Mouse (Mus musculus) left cerebral cortex, adult 11 months (tissue): ENCODE measurements around the gene Tanc2.

Experiments
- DNase-seq: peaks from one replicate; pipeline ENCODE4 v3.0.0; 2022; ENCODE audit warnings: low spot score

Gene Tanc2

GRCm38 (mm10) chr11:105589877-105590641, at the start of gene Tanc2:
TSS of gene Tanc2 (plus strand) at chr11:105589986.
- DNase-seq: peak; percentile 33

DNA sequence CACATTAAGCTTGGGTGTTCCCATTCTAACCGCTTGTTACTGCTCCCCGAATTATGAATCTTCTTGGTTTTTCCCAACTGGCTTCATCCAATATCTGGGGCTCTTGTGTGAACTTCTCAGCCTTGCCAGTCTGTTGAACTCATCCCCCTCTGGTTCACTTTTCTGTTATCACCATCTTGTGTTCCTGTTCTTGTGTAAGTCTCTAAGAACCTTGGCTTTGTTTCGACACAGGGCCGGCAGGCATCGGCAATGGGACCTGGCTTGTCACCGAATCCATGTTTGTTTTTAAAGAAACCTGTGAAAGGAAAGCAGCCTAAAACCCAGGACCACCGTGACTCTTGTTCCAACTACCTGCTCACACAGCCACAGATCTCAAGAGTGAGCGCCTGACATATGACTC, 49.0 kb upstream of the Tanc2 start:
- DNase-seq: no peak

- DNase-seq: no peak
Measured at GRCm38 (mm10) chr11:105541366-105541765, 48.4 kb upstream of the Tanc2 start.

GRCm38 (mm10) chr11:105542129-105542528, 47.7 kb upstream of the Tanc2 start:
- no peak for DNase-seq

GRCm38 (mm10) chr11:105545801-105546200, 44.0 kb upstream of the Tanc2 start:
- no peak for DNase-seq

- DNase-seq: no peak
Measured at GRCm38 (mm10) chr11:105546393-105546792, 43.4 kb upstream of the Tanc2 start.

DNA sequence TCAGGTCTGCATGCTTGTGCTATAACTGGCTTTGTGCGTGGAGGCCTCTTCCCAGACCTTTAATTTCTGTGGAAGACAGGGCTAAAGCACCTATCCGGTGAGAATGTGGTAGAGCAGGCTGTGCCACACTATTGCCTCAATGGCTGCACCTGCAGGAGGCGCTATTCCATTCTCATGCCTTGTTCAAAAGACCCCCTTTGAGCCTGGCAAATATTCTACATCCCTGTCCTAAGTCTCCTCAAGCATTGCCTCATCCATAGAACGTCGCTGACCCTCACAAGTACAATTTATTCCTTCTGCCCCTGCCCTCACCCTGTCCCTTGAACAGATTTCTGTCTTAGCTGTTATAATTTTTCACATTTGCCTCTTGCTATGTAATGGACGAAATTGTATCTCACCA, 41.4 kb upstream of the Tanc2 start:
- DNase-seq: no peak

- DNase-seq: no peak
Measured at GRCm38 (mm10) chr11:105549164-105550121, 40.3 kb upstream of the Tanc2 start.

DNA sequence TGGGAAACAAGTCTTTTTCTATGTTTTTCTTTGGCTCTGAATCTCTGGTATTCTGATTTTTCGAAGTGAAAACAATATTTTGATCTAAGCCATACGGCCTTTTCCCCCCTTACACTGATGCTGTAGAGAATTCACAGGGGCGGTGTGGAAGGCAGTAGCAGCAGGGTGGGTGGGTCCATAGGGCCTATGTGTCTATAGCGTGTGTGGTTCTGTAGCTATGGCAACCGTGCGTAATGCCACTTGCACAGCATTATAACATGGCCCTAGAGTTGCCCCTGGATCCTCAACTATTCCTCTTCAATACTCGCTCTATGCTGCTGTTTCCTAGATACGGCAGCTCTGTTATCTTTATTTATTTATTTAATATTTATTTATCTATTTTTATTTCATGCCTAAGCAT, 32.5 kb upstream of the Tanc2 start:
- no peak for DNase-seq

- DNase-seq: no peak
Measured at GRCm38 (mm10) chr11:105558091-105558490, 31.7 kb upstream of the Tanc2 start.

GRCm38 (mm10) chr11:105558803-105559505, 30.8 kb upstream of the Tanc2 start:
- DNase-seq: no peak

- no peak for DNase-seq
Measured at GRCm38 (mm10) chr11:105563546-105563945, 26.2 kb upstream of the Tanc2 start.

GRCm38 (mm10) chr11:105567221-105567641, 22.6 kb upstream of the Tanc2 start:
- DNase-seq: no peak

- DNase-seq: no peak
Measured at GRCm38 (mm10) chr11:105571996-105572395, 17.8 kb upstream of the Tanc2 start.

DNA sequence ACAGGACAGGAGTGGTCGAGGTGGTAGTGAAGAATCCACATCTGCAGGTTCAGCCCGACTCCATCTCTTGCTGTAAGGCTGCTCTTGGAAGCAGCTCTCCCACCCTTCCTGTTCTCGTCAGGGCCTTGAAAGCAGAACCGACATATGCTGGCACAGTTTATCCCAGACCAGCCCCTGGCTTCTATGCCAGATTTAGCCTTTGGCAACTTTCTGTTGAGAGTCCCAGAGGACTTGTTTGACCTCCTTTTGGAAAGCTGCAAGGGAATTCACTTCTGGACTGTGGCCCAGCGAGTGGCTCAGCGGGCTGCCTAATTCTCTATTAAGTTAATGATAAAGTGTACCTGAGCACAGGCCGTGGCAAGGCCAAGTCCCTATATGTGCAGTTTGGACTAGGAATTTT, 15.5 kb upstream of the Tanc2 start:
- no peak for DNase-seq

- DNase-seq: no peak
Measured at GRCm38 (mm10) chr11:105577211-105577610, 12.6 kb upstream of the Tanc2 start.

DNA sequence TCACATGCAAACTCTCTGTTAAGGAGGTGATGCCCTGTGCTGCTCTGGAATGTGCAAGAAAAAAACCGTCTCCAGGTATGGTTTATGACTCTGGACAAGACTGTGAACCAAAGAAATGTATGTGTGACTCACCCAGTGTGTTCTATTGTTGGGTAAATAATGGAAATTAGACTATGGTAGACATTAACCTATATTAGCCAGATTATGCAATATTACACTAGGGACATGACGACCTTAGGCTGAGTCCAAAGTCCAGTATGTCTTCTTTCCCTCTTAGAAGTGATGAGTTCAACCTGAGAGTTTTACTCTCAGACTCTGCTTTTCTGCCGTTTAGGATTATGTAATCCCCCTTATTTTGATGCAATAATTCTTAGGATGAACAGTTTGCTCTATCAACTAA, 7.8 kb upstream of the Tanc2 start:
- no peak for DNase-seq

GRCm38 (mm10) chr11:105589231-105589876, 432 bp upstream of the Tanc2 start:
- DNase-seq: peak; percentile 91

DNA sequence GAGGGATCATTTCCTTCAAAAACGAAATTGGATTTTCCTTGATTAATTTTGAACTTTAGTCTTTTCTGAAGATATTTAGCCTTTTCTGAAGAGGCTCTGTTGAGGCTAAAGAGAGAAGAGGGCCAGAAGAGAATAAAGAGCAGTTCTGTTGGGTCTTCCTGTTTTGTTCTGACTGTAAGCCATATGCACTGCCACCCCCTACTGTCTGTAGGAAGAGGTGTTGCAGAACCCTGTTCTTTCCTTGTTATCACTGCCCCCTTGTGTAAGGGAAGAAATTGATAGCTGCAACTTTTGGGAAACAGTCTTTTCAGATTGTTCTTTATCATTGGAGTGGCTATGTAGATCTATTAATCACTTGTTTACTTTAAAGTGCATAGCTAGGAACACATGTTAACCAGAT, 2.1 kb downstream of the Tanc2 start:
- DNase-seq: peak; percentile 74

DNA sequence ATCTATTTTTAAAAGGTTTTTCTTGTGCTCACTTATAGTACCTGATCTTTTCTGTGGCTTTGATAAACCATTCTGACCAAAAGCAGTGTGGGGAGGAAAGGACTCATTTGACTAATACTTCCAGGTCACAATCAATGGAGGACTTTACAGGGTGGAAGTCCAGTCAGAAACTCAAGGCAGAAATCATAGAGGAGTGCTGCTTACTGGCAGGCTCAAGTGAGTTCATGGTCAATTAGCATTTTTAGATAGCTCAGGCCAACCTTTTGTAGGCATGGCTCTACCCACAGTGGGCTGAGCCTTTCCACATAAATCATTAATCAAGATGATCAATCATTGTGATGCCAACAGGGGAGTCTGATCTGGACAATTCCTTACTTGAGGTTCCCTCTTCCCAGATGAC, 12.4 kb downstream of the Tanc2 start:
- no peak for DNase-seq

- DNase-seq: no peak
Measured at GRCm38 (mm10) chr11:105626201-105626600, 36.4 kb downstream of the Tanc2 start.

- DNase-seq: no peak
Measured at GRCm38 (mm10) chr11:105643995-105644394, 54.2 kb downstream of the Tanc2 start.
